Mouse (Mus musculus) erythroblast, adult 5-6 weeks (primary cell): Measurements from ENCODE around the gene Dbndd1. TPM values are rescaled to one million over a fixed set of nuclear protein-coding genes. Genes with fewer than 3 reads are reported as not detected.
A peak's percentile ranks its signal among the peaks of the same experiment; 100 is the strongest.
"Not testable (repeated sequence)": the region's sequence is repeated elsewhere in the genome, so short reads cannot be mapped to it uniquely, and the experiment has no call there.

ENCODE experiments used
- ATAC-seq: replicated peaks from 2 replicates; pipeline ENCODE4 v1.8.0; 2016; ENCODE audit warnings: moderate number of reproducible peaks, mild to moderate bottlenecking, moderate TSS enrichment, inconsistent platforms; ENCODE audit not compliant: poor library complexity, low FRiP score, severe bottlenecking
- total RNA-seq, 2 experiments: library from RNA; stranded (forward) in 1 of 2; stranded (reverse) in 1 of 2; fragments of 150-400 nt in 1 of 2; fragments of 200-764, 138-1000 nt in 1 of 2; gene quantifications; 2 replicates each; pipeline versions ENCODE4 v1.2.3 to v1.2.4; 2015 to 2017; ENCODE audit warnings: low replicate concordance in 2 of 2

Dbndd1 gene
- total RNA-seq (2015; ENCODE audit: low replicate concordance) (not detected in 2 replicates), total RNA-seq (2017; ENCODE audit: low replicate concordance) (not detected in 2 replicates)

GRCm38 (mm10) chr8:123514781-123515539, at the start of gene Dbndd1:
Gene Dbndd1, minus strand, starts transcription at chr8:123515463.
- ATAC-seq = no peak

- ATAC-seq = not testable (repeated sequence)
Observed at GRCm38 (mm10) chr8:123564221-123564620, 49.0 kb upstream of the Dbndd1 start.

- not testable (repeated sequence) for ATAC-seq
Observed at GRCm38 (mm10) chr8:123537641-123538040, 22.4 kb upstream of the Dbndd1 start.

GRCm38 (mm10) chr8:123536990-123537380, 21.7 kb upstream of the Dbndd1 start:
- ATAC-seq = no peak

- ATAC-seq = 0 out of 2 replicates have a peak, but pooled peaks have one; percentile 25
Observed at GRCm38 (mm10) chr8:123536242-123536989, 21.2 kb upstream of the Dbndd1 start.

GRCm38 (mm10) chr8:123527720-123528489, 12.6 kb upstream of the Dbndd1 start:
- ATAC-seq = no peak

GRCm38 (mm10) chr8:123520048-123520447, 4.8 kb upstream of the Dbndd1 start:
- not testable (repeated sequence) for ATAC-seq

- peak; percentile 58 for ATAC-seq
Observed at GRCm38 (mm10) chr8:123518667-123519066, 3.4 kb upstream of the Dbndd1 start, which contains the start of gene Gas8. Gene Gas8, plus strand, starts transcription at chr8:123518834.

- ATAC-seq = no peak
Observed at GRCm38 (mm10) chr8:123518172-123518571, 2.9 kb upstream of the Dbndd1 start.

- ATAC-seq = no peak
Observed at GRCm38 (mm10) chr8:123516596-123516995, 1.3 kb upstream of the Dbndd1 start.

- ATAC-seq = no peak
Observed at GRCm38 (mm10) chr8:123515540-123515897, 256 bp upstream of the Dbndd1 start.

GRCm38 (mm10) chr8:123514136-123514535, 1.1 kb downstream of the Dbndd1 start:
- no peak for ATAC-seq

- no peak for ATAC-seq
Observed at GRCm38 (mm10) chr8:123510819-123511218, 4.4 kb downstream of the Dbndd1 start.

GRCm38 (mm10) chr8:123507153-123507552, 8.1 kb downstream of the Dbndd1 start:
- ATAC-seq = no peak

GRCm38 (mm10) chr8:123505695-123506094, 9.6 kb downstream of the Dbndd1 start:
- ATAC-seq = no peak

GRCm38 (mm10) chr8:123505267-123505666, 10.0 kb downstream of the Dbndd1 start:
- no peak for ATAC-seq

GRCm38 (mm10) chr8:123504591-123505195, 10.6 kb downstream of the Dbndd1 start:
- no peak for ATAC-seq

GRCm38 (mm10) chr8:123503801-123504467, 11.3 kb downstream of the Dbndd1 start:
- no peak for ATAC-seq

GRCm38 (mm10) chr8:123502192-123502591, 13.1 kb downstream of the Dbndd1 start:
- ATAC-seq = no peak
